Mouse (Mus musculus): Measurements from ENCODE around the gene Stard3.

Stard3 gene

GRCm38 (mm10) chr11:98400161-98400726, 42.1 kb downstream of the Stard3 start, which contains the start of gene Pgap3:
Gene Pgap3 (minus strand): TSS chr11:98400490.
- DNase-seq: peak; percentile 87

GRCm38 (mm10) chr11:98400816-98401215, 42.6 kb downstream of the Stard3 start:
- DNase-seq: no peak

- no peak for DNase-seq
These were observed 48.5 kb downstream of the Stard3 start for GRCm38 (mm10) chr11:98406621-98407020.

- DNase-seq: no peak
These were observed 50.7 kb downstream of the Stard3 start for GRCm38 (mm10) chr11:98408872-98409271.

- DNase-seq: no peak
These were observed 51.2 kb downstream of the Stard3 start for GRCm38 (mm10) chr11:98409341-98409822.

GRCm38 (mm10) chr11:98412273-98412796, 54.2 kb downstream of the Stard3 start, which contains the start of gene Erbb2:
Gene Erbb2 (plus strand): TSS chr11:98412470.
- DNase-seq: no peak

GRCm38 (mm10) chr11:98412797-98413301, 54.7 kb downstream of the Stard3 start:
- no peak for DNase-seq

GRCm38 (mm10) chr11:98413731-98414130, 55.6 kb downstream of the Stard3 start:
- DNase-seq: no peak

- no peak for DNase-seq
These were observed 56.0 kb downstream of the Stard3 start for GRCm38 (mm10) chr11:98414162-98414561.

GRCm38 (mm10) chr11:98417074-98417473, 58.9 kb downstream of the Stard3 start:
- DNase-seq: no peak

GRCm38 (mm10) chr11:98418273-98418672, 60.1 kb downstream of the Stard3 start:
- no peak for DNase-seq

- no peak for DNase-seq
These were observed 60.9 kb downstream of the Stard3 start for GRCm38 (mm10) chr11:98418939-98419547.

GRCm38 (mm10) chr11:98426592-98426991, 68.4 kb downstream of the Stard3 start:
- no peak for DNase-seq

- DNase-seq: no peak
These were observed 70.3 kb downstream of the Stard3 start for GRCm38 (mm10) chr11:98428436-98428835.
